Mouse (Mus musculus) liver, postnatal 0 days (tissue): ENCODE measurements at regions not wholly inside any gene's neighbourhood (a gene's known extent, or its start where the extent isn't known, plus 50 kb on each side); places are given as distances from the start of the nearest gene placed in this dataset.

Source experiments
- ATAC-seq: fragments of 200-750 bp; cut with Nextera tagmentation; 2 replicates; pipeline ENCODE4 v1.8.0; 2017; ENCODE audit warnings: mild to moderate bottlenecking, moderate library complexity
- DNase-seq: peaks from one replicate; pipeline ENCODE4 v3.0.0-alpha.2; 2016
- H3K27ac ChIP-seq: fragments of 300-500 bp; sonication (generic); 2 replicates; pipeline ENCODE4 v1.5.1; 2014; ENCODE audit warnings: antibody characterized with exemption, moderate library complexity, mild to moderate bottlenecking, low read depth
- H3K27me3 ChIP-seq: fragments of 300-500 bp; sonication (generic); 2 replicates; pipeline ENCODE4 v1.6.1; 2014; ENCODE audit warnings: low read length, control low read depth, mixed read lengths; ENCODE audit not compliant: insufficient read depth
- H3K36me3 ChIP-seq: fragments of 300-500 bp; sonication (generic); replicated peaks from 2 replicates; pipeline ENCODE4 v1.6.1; 2014; ENCODE audit warnings: mild to moderate bottlenecking, control low read depth, low read length, moderate library complexity, mixed read lengths; ENCODE audit not compliant: insufficient read depth
- H3K4me1 ChIP-seq: fragments of 300-500 bp; sonication (generic); 2 replicates; pipeline ENCODE4 v1.6.1; 2014; ENCODE audit warnings: antibody characterized with exemption, mild to moderate bottlenecking, control low read depth; ENCODE audit not compliant: insufficient read depth
- H3K4me2 ChIP-seq: fragments of 300-500 bp; sonication (generic); 2 replicates; pipeline ENCODE4 v1.6.1; 2014; ENCODE audit warnings: low read depth, mild to moderate bottlenecking, low read length, moderate library complexity, mixed read lengths
- H3K4me3 ChIP-seq: fragments of 300-500 bp; sonication (generic); 2 replicates; pipeline ENCODE4 v1.5.1; 2014; ENCODE audit warnings: low read depth, low read length
- H3K9ac ChIP-seq: fragments of 300-500 bp; sonication (generic); replicated peaks from 2 replicates; pipeline ENCODE4 v1.6.1; 2014; ENCODE audit warnings: mild to moderate bottlenecking, moderate library complexity
- H3K9me3 ChIP-seq: fragments of 300-500 bp; sonication (generic); 2 replicates; pipeline ENCODE4 v1.6.1; 2016; ENCODE audit warnings: mild to moderate bottlenecking, control low read depth, low read length, mixed read lengths
- CTCF ChIP-seq: sonication (generic); IDR thresholded peaks from 2 replicates; pipeline ENCODE4 v1.5.1; 2016; ENCODE audit warnings: antibody characterized with exemption, low read depth
- EP300 ChIP-seq: IDR thresholded peaks from 2 replicates; pipeline ENCODE4 v1.6.1; 2016; ENCODE audit warnings: antibody characterized with exemption, low read depth, mild to moderate bottlenecking
- WGBS: fragments of 180-500 bp; shearing (Covaris S2); extraction: QIAGEN DNeasy Blood & Tissue Kit; methylation state at CpG from one replicate; pipeline ENCODE4 v1.1.7; 2014; ENCODE audit not compliant: insufficient replicate concordance; 5-methylcytosine and 5-hydroxymethylcytosine counted together

- no peak overlapping the region for H3K4me2 ChIP-seq
Measured at GRCm38 (mm10) chr12:51294971-51295477, 52.8 kb upstream of the G2e3 start.

GRCm38 (mm10) chr12:51278358-51278757 is 69.5 kb upstream of the G2e3 start:
- Histone ChIP-seq H3K4me1 (no peaks in the 10 kb centered on the region), H3K9me3 (no peaks in the 10 kb centered on the region), H3K27ac (no peak overlapping the region), H3K36me3 (no peaks in the 10 kb centered on the region), H3K4me2 (no peak overlapping the region), H3K4me3 (no peak overlapping the region), H3K27me3 (no peaks in the 10 kb centered on the region), H3K9ac (no peak overlapping the region)
- DNase-seq (no peak), ATAC-seq (no peak)
- 59% methylated on average over 1 of the region's 1 CpGs for WGBS
- TF ChIP-seq CTCF (no peak), EP300 (no peak)

More at GRCm38 (mm10) chr12:51294971-51295477, 52.8 kb upstream of the G2e3 start:
- no peaks in the 10 kb centered on the region for H3K36me3 ChIP-seq
- no peaks in the 10 kb centered on the region for H3K9me3 ChIP-seq
- no peak for DNase-seq
- H3K4me1 ChIP-seq, result no peaks in the 10 kb centered on the region
- no peak overlapping the region for H3K9ac ChIP-seq
- H3K27me3 ChIP-seq, result no peaks in the 10 kb centered on the region
- TF ChIP-seq CTCF (no peak), EP300 (no peak)
- WGBS, result 76% methylated on average over 4 of the region's 4 CpGs
- no peak for ATAC-seq
- no peak overlapping the region for H3K27ac ChIP-seq
- H3K4me3 ChIP-seq, result no peak overlapping the region

GRCm38 (mm10) chr12:51275818-51276538 is 71.9 kb upstream of the G2e3 start:
- no peak overlapping the region for H3K4me3 ChIP-seq
- no peak overlapping the region for H3K27ac ChIP-seq
- ATAC-seq (no peak), DNase-seq (no peak)
- H3K4me1 ChIP-seq, result no peaks in the 10 kb centered on the region
- 45% methylated on average over 14 of the region's 14 CpGs for WGBS
- H3K36me3 ChIP-seq, result no peaks in the 10 kb centered on the region
- no peaks in the 10 kb centered on the region for H3K27me3 ChIP-seq
- H3K4me2 ChIP-seq, result no peak overlapping the region
- H3K9ac ChIP-seq, result no peak overlapping the region
- H3K9me3 ChIP-seq, result no peaks in the 10 kb centered on the region
- TF ChIP-seq EP300 (no peak), CTCF (peak; percentile 58)

- 68% methylated on average over 5 of the region's 5 CpGs for WGBS
- no peak overlapping the region for H3K4me2 ChIP-seq
Measured at GRCm38 (mm10) chr12:51273486-51273885, 74.4 kb upstream of the G2e3 start.

GRCm38 (mm10) chr12:51242839-51243238 is 105.0 kb upstream of the G2e3 start:
- Histone ChIP-seq H3K9me3 (no peaks in the 10 kb centered on the region), H3K27ac (no peak overlapping the region), H3K9ac (no peak overlapping the region), H3K4me2 (no peak overlapping the region), H3K36me3 (no peaks in the 10 kb centered on the region), H3K4me3 (no peak overlapping the region), H3K27me3 (no peaks in the 10 kb centered on the region), H3K4me1 (no peaks in the 10 kb centered on the region)
- 75% methylated on average over 7 of the region's 7 CpGs for WGBS
- DNase-seq (no peak), ATAC-seq (no peak)
- TF ChIP-seq CTCF, result no peak
- TF ChIP-seq EP300, result no peak

More at GRCm38 (mm10) chr12:51273486-51273885, 74.4 kb upstream of the G2e3 start:
- Histone ChIP-seq H3K4me1 (no peaks in the 10 kb centered on the region), H3K27me3 (no peaks in the 10 kb centered on the region), H3K9me3 (no peaks in the 10 kb centered on the region), H3K27ac (no peak overlapping the region), H3K9ac (no peak overlapping the region), H3K36me3 (no peaks in the 10 kb centered on the region), H3K4me3 (no peak overlapping the region)
- DNase-seq (no peak), ATAC-seq (no peak)
- TF ChIP-seq CTCF (no peak), EP300 (no peak)

GRCm38 (mm10) chr12:51241131-51241781 is 106.6 kb upstream of the G2e3 start:
- H3K4me2 ChIP-seq, result no peak overlapping the region
- H3K4me3 ChIP-seq, result no peak overlapping the region
- 77% methylated on average over 7 of the region's 7 CpGs for WGBS
- no peaks in the 10 kb centered on the region for H3K4me1 ChIP-seq
- ATAC-seq (no peak), DNase-seq (no peak)
- TF ChIP-seq EP300, result no peak
- TF ChIP-seq CTCF, result no peak
- no peaks in the 10 kb centered on the region for H3K36me3 ChIP-seq
- no peak overlapping the region for H3K9ac ChIP-seq
- no peak overlapping the region for H3K27ac ChIP-seq
- no peaks in the 10 kb centered on the region for H3K9me3 ChIP-seq
- no peaks in the 10 kb centered on the region for H3K27me3 ChIP-seq
